Mouse (Mus musculus): Measurements from ENCODE around the gene Camsap3. TPM values are rescaled to one million over a fixed set of nuclear protein-coding genes. Genes with fewer than 3 reads are reported as not detected.

Gene Camsap3
- 6.9 and 7.7 TPM in 2 replicates for polyA plus RNA-seq (2015; fragmentation: Nextera tagmentation; extraction: Ambion mirVana)

GRCm38 (mm10) chr8:3586993-3587390 is at the start of gene Camsap3:
Gene Camsap3, plus strand, starts transcription at chr8:3587293.
- H3K4me1 ChIP-seq (replicated peaks; ENCODE audit: control insufficient read depth, insufficient read depth, low read length), result no peaks in the 10 kb centered on the region
- H3K4me3 ChIP-seq (ENCODE audit: low read length), result peak within 1 kb of the TSS; percentile 71
- H3K27ac ChIP-seq (ENCODE audit: low read length), result peak within 1 kb of the TSS; percentile 79
- no peaks in the 10 kb centered on the region for H3K9me3 ChIP-seq (ENCODE audit: control insufficient read depth, low read length)
- H3K36me3 ChIP-seq (ENCODE audit: control insufficient read depth, insufficient read depth, low read length), result no peaks in the 10 kb centered on the region
- H3K27me3 ChIP-seq (ENCODE audit: control insufficient read depth, insufficient read depth, low read depth, low read length), result peaks cover 16% of the 10 kb centered on the region; the same call in 1 of the 2 replicates
- peak within 1 kb of the TSS; percentile 82 for H3K9ac ChIP-seq (ENCODE audit: low read length)
- 1% methylated on average over 7 of the region's 7 CpGs for WGBS
- ATAC-seq (ENCODE audit: low read depth), result no peak; the same call in 1 of the 2 replicates
- peak within 1 kb of the TSS; percentile 88 for H3K4me2 ChIP-seq (ENCODE audit: low read depth, low read length)

GRCm38 (mm10) chr8:3537666-3538065 is 49.4 kb upstream of the Camsap3 start:
- no peak overlapping the region for H3K4me3 ChIP-seq (ENCODE audit: low read length)
- no peak overlapping the region for H3K27ac ChIP-seq (ENCODE audit: low read length)
- H3K9me3 ChIP-seq (ENCODE audit: control insufficient read depth, low read length), result no peaks in the 10 kb centered on the region
- H3K4me1 ChIP-seq (replicated peaks; ENCODE audit: control insufficient read depth, insufficient read depth, low read length), result no peaks in the 10 kb centered on the region
- ATAC-seq (ENCODE audit: low read depth), result no peak
- WGBS, result 92% methylated on average over 26 of the region's 26 CpGs
- H3K4me2 ChIP-seq (ENCODE audit: low read depth, low read length), result no peak overlapping the region
- no peak overlapping the region for H3K9ac ChIP-seq (ENCODE audit: low read length)
- peaks cover 23% of the 10 kb centered on the region for H3K36me3 ChIP-seq (ENCODE audit: control insufficient read depth, insufficient read depth, low read length)
- H3K27me3 ChIP-seq (ENCODE audit: control insufficient read depth, insufficient read depth, low read depth, low read length), result no peaks in the 10 kb centered on the region

GRCm38 (mm10) chr8:3539146-3539545 is 47.9 kb upstream of the Camsap3 start:
- H3K36me3 ChIP-seq (ENCODE audit: control insufficient read depth, insufficient read depth, low read length), result peaks cover 33% of the 10 kb centered on the region
- ATAC-seq (ENCODE audit: low read depth), result no peak
- no peaks in the 10 kb centered on the region for H3K9me3 ChIP-seq (ENCODE audit: control insufficient read depth, low read length)
- no peaks in the 10 kb centered on the region for H3K4me1 ChIP-seq (replicated peaks; ENCODE audit: control insufficient read depth, insufficient read depth, low read length)
- H3K9ac ChIP-seq (ENCODE audit: low read length), result no peak overlapping the region
- no peak overlapping the region for H3K4me3 ChIP-seq (ENCODE audit: low read length)
- no peak overlapping the region for H3K27ac ChIP-seq (ENCODE audit: low read length)
- no peak overlapping the region for H3K4me2 ChIP-seq (ENCODE audit: low read depth, low read length)
- no peaks in the 10 kb centered on the region for H3K27me3 ChIP-seq (ENCODE audit: control insufficient read depth, insufficient read depth, low read depth, low read length)
- WGBS, result 81% methylated on average over 7 of the region's 7 CpGs

- H3K36me3 ChIP-seq (ENCODE audit: control insufficient read depth, insufficient read depth, low read length), result peaks cover 36% of the 10 kb centered on the region
- H3K27ac ChIP-seq (ENCODE audit: low read length), result no peak overlapping the region
- H3K4me1 ChIP-seq (replicated peaks; ENCODE audit: control insufficient read depth, insufficient read depth, low read length), result no peaks in the 10 kb centered on the region
- ATAC-seq (ENCODE audit: low read depth), result no peak
- H3K9ac ChIP-seq (ENCODE audit: low read length), result no peak overlapping the region
- H3K27me3 ChIP-seq (ENCODE audit: control insufficient read depth, insufficient read depth, low read depth, low read length), result no peaks in the 10 kb centered on the region
- 79% methylated on average over 4 of the region's 4 CpGs for WGBS
- no peaks in the 10 kb centered on the region for H3K9me3 ChIP-seq (ENCODE audit: control insufficient read depth, low read length)
- no peak overlapping the region for H3K4me3 ChIP-seq (ENCODE audit: low read length)
- H3K4me2 ChIP-seq (ENCODE audit: low read depth, low read length), result no peak overlapping the region
These were observed 47.0 kb upstream of the Camsap3 start for GRCm38 (mm10) chr8:3540076-3540475.

- no peak overlapping the region for H3K4me3 ChIP-seq (ENCODE audit: low read length)
- no peaks in the 10 kb centered on the region for H3K4me1 ChIP-seq (replicated peaks; ENCODE audit: control insufficient read depth, insufficient read depth, low read length)
- peaks cover 13% of the 10 kb centered on the region; the same call in 1 of the 2 replicates for H3K36me3 ChIP-seq (ENCODE audit: control insufficient read depth, insufficient read depth, low read length)
- H3K27ac ChIP-seq (ENCODE audit: low read length), result no peak overlapping the region
- no peak overlapping the region for H3K4me2 ChIP-seq (ENCODE audit: low read depth, low read length)
- no peak overlapping the region for H3K9ac ChIP-seq (ENCODE audit: low read length)
- H3K27me3 ChIP-seq (ENCODE audit: control insufficient read depth, insufficient read depth, low read depth, low read length), result no peaks in the 10 kb centered on the region
- 84% methylated on average over 2 of the region's 2 CpGs for WGBS
- H3K9me3 ChIP-seq (ENCODE audit: control insufficient read depth, low read length), result no peaks in the 10 kb centered on the region
- ATAC-seq (ENCODE audit: low read depth), result no peak
These were observed 40.6 kb upstream of the Camsap3 start for GRCm38 (mm10) chr8:3546511-3546910.

- Histone ChIP-seq H3K9me3 (ENCODE audit: control insufficient read depth, low read length) (no peaks in the 10 kb centered on the region), H3K27ac (ENCODE audit: low read length) (no peak overlapping the region), H3K9ac (ENCODE audit: low read length) (no peak overlapping the region), H3K27me3 (ENCODE audit: control insufficient read depth, insufficient read depth, low read depth, low read length) (no peaks in the 10 kb centered on the region), H3K36me3 (ENCODE audit: control insufficient read depth, insufficient read depth, low read length) (no peaks in the 10 kb centered on the region), H3K4me2 (ENCODE audit: low read depth, low read length) (no peak overlapping the region), H3K4me1 (replicated peaks; ENCODE audit: control insufficient read depth, insufficient read depth, low read length) (no peaks in the 10 kb centered on the region), H3K4me3 (ENCODE audit: low read length) (no peak overlapping the region)
- no peak for ATAC-seq (ENCODE audit: low read depth)
- WGBS, result 84% methylated on average over 1 of the region's 1 CpGs
These were observed 34.9 kb upstream of the Camsap3 start for GRCm38 (mm10) chr8:3552240-3552639.

GRCm38 (mm10) chr8:3556114-3556513 is 31.0 kb upstream of the Camsap3 start:
- H3K4me3 ChIP-seq (ENCODE audit: low read length), result no peak overlapping the region
- WGBS, result 63% methylated on average over 4 of the region's 4 CpGs
- H3K4me2 ChIP-seq (ENCODE audit: low read depth, low read length), result no peak overlapping the region
- H3K27me3 ChIP-seq (ENCODE audit: control insufficient read depth, insufficient read depth, low read depth, low read length), result no peaks in the 10 kb centered on the region
- H3K9me3 ChIP-seq (ENCODE audit: control insufficient read depth, low read length), result no peaks in the 10 kb centered on the region
- no peaks in the 10 kb centered on the region for H3K36me3 ChIP-seq (ENCODE audit: control insufficient read depth, insufficient read depth, low read length)
- ATAC-seq (ENCODE audit: low read depth), result peak; percentile 81
- no peaks in the 10 kb centered on the region for H3K4me1 ChIP-seq (replicated peaks; ENCODE audit: control insufficient read depth, insufficient read depth, low read length)
- no peak overlapping the region for H3K27ac ChIP-seq (ENCODE audit: low read length)
- no peak overlapping the region for H3K9ac ChIP-seq (ENCODE audit: low read length)

- Histone ChIP-seq H3K9me3 (ENCODE audit: control insufficient read depth, low read length) (no peaks in the 10 kb centered on the region), H3K27me3 (ENCODE audit: control insufficient read depth, insufficient read depth, low read depth, low read length) (no peaks in the 10 kb centered on the region), H3K27ac (ENCODE audit: low read length) (no peak within 1 kb of the TSS), H3K4me2 (ENCODE audit: low read depth, low read length) (peak within 1 kb of the TSS; percentile 21), H3K4me3 (ENCODE audit: low read length) (peak within 1 kb of the TSS; percentile 13; the same call in 1 of the 2 replicates), H3K4me1 (replicated peaks; ENCODE audit: control insufficient read depth, insufficient read depth, low read length) (no peaks in the 10 kb centered on the region), H3K36me3 (ENCODE audit: control insufficient read depth, insufficient read depth, low read length) (no peaks in the 10 kb centered on the region), H3K9ac (ENCODE audit: low read length) (0 out of 2 replicates have a peak within 1 kb of the TSS, but pooled peaks have one; percentile 13)
- ATAC-seq (ENCODE audit: low read depth), result 0 out of 2 replicates have a peak, but pooled peaks have one; percentile 38
- 5% methylated on average over 12 of the region's 12 CpGs for WGBS
These were observed 19.3 kb upstream of the Camsap3 start, which contains the start of gene C330021F23Rik for GRCm38 (mm10) chr8:3567641-3568371. Gene C330021F23Rik, plus strand, starts transcription at chr8:3567990.

- H3K4me2 ChIP-seq (ENCODE audit: low read depth, low read length), result peak overlapping the region; percentile 9; the same call in 1 of the 2 replicates
- no peak overlapping the region for H3K4me3 ChIP-seq (ENCODE audit: low read length)
- 8% methylated on average over 7 of the region's 7 CpGs for WGBS
- no peaks in the 10 kb centered on the region for H3K27me3 ChIP-seq (ENCODE audit: control insufficient read depth, insufficient read depth, low read depth, low read length)
- H3K27ac ChIP-seq (ENCODE audit: low read length), result no peak overlapping the region
- H3K9me3 ChIP-seq (ENCODE audit: control insufficient read depth, low read length), result no peaks in the 10 kb centered on the region
- H3K9ac ChIP-seq (ENCODE audit: low read length), result no peak overlapping the region
- ATAC-seq (ENCODE audit: low read depth), result no peak
- H3K4me1 ChIP-seq (replicated peaks; ENCODE audit: control insufficient read depth, insufficient read depth, low read length), result no peaks in the 10 kb centered on the region
- no peaks in the 10 kb centered on the region for H3K36me3 ChIP-seq (ENCODE audit: control insufficient read depth, insufficient read depth, low read length)
These were observed 18.7 kb upstream of the Camsap3 start for GRCm38 (mm10) chr8:3568378-3568777.

Data from lung, embryonic 16.5 days (tissue).